Mouse (Mus musculus): ENCODE measurements at regions not wholly inside any gene's neighbourhood (a gene's known extent, or its start where the extent isn't known, plus 50 kb on each side); places are given as distances from the start of the nearest gene placed in this dataset.

GRCm38 (mm10) chr11:92743191-92743590, 354.6 kb upstream of the Car10 start:
- intact Hi-C loops (cut with DNase I) = no loop called here

- intact Hi-C loops (cut with DNase I) = no loop called here
Observed at GRCm38 (mm10) chr11:92758383-92758964, 339.4 kb upstream of the Car10 start.

GRCm38 (mm10) chr11:92769936-92770335, 327.9 kb upstream of the Car10 start:
- intact Hi-C loops (cut with DNase I) = loop anchor here (5.0 kb wide), 1 partner anchor 363 kb away; no protein-coding TSS in a partner anchor

- intact Hi-C loops (cut with DNase I) = loop anchor here (5.0 kb wide), 1 partner anchor 366 kb away; no protein-coding TSS in a partner anchor
Observed at GRCm38 (mm10) chr11:92772916-92773569, 324.8 kb upstream of the Car10 start.

- intact Hi-C loops (cut with DNase I) = loop anchor here (5.0 kb wide), 1 partner anchor 366 kb away; no protein-coding TSS in a partner anchor
Observed at GRCm38 (mm10) chr11:92773570-92773929, 324.3 kb upstream of the Car10 start.

- intact Hi-C loops (cut with DNase I) = loop anchor here (5.0 kb wide), 1 partner anchor 367 kb away; no protein-coding TSS in a partner anchor
Observed at GRCm38 (mm10) chr11:92774780-92775179, 323.0 kb upstream of the Car10 start.

GRCm38 (mm10) chr11:92799267-92799666, 298.6 kb upstream of the Car10 start:
- intact Hi-C loops (cut with DNase I) = no loop called here

Data from adrenal gland (tissue).